Mouse (Mus musculus): Measurements from ENCODE around the gene Slco1a6.
A peak's percentile ranks its signal among the peaks of the same experiment; 100 is the strongest.
"Not testable (repeated sequence)": the region's sequence is repeated elsewhere in the genome, so short reads cannot be mapped to it uniquely, and the experiment has no call there.

Gene Slco1a6

DNA sequence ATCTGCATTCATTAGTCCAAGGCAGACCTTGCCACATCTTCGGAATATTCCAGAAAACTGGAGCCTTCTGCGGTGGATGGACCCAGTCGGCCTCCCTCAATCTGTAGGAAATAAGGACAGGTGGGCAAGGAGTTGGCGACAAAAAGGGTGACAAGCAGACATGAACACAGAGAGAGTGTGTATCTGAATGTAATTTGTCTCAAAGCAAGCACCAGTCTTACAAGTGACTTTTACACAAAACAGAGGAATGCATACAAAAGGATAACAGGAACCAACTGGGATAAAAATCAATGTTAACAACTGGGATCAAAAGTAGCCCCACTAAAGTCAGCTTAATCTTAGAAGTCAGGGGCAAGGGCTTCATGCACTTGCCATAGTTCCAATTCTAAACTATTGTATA, at the start of gene Slco1a6:
Gene Slco1a6, minus strand, starts transcription at position 101 of the 400 bp plus-strand sequence.
- no peak for DNase-seq

DNA sequence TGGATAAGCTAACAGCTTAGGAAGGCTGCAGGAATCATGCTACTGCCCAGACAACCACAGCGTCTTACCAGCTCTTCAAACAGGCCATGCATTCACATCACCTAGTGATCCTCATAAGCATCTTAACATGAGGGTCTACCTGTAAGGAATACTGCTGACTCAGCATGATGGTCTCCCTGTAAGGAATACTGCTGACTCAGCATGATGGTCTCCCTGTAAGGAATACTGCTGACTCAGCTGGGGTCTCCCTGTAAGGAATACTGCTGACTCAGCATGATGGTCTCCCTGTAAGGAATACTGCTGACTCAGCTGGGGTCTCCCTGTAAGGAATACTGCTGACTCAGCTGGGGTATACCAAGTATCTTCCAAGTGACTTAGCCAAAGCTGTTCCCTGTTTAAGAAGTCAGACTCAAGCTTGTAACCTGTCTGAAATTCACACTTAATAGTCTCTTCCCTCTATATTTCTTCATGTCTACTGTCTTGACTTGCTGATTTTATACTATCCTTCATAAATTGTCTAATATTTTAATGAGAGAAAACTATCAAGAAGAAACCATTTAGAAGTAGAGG, 42.5 kb upstream of the Slco1a6 start:
- not testable (repeated sequence) for DNase-seq

- DNase-seq: no peak
These were observed 36.7 kb upstream of the Slco1a6 start for GRCm38 (mm10) chr6:142245065-142245464.

DNA sequence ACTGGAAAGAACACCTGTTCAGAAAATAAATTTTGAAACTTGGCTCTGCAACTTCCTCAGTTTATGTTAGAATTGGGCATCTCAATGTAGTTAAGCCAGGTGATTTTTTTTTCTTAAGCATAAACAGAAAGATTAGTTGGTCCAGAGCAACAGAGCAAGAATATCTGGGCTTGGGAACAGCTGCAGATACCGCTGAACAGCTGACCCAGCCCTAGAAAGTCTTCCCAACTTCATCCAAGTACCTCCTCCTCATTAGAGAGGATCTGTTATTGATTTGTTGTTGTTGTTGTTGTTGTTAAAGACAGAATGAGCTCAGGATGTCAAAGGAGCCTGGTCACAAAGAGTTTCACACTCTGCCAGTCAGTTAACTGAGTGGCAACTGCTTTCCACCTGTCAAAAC, 31.1 kb upstream of the Slco1a6 start:
- no peak for DNase-seq

GRCm38 (mm10) chr6:142220138-142220537, 11.8 kb upstream of the Slco1a6 start:
- DNase-seq: no peak

DNA sequence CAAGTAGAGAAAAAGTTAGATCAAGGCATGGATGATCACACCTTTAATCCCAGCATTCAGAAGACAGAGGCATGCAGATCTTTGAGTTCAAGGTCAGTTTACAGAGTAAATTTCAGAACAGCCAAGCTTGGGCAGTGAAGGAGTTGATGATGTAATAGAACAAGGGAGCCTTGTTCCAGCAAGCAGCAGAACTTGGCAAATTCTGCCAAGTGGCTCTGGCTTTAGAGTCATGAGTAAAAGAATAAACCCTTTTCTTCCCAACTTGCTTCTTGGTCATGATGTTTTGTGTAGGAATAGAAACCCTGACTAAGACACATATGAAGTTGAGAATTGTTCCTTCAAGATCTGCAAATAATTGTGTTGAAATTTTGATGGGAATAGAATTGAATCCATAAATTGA, 3.5 kb upstream of the Slco1a6 start:
- DNase-seq: no peak

GRCm38 (mm10) chr6:142209749-142210148, 1.4 kb upstream of the Slco1a6 start:
- no peak for DNase-seq

- DNase-seq: no peak
These were observed 7.8 kb downstream of the Slco1a6 start for GRCm38 (mm10) chr6:142200524-142200923.

GRCm38 (mm10) chr6:142194245-142194644, 14.1 kb downstream of the Slco1a6 start:
- no peak for DNase-seq

DNA sequence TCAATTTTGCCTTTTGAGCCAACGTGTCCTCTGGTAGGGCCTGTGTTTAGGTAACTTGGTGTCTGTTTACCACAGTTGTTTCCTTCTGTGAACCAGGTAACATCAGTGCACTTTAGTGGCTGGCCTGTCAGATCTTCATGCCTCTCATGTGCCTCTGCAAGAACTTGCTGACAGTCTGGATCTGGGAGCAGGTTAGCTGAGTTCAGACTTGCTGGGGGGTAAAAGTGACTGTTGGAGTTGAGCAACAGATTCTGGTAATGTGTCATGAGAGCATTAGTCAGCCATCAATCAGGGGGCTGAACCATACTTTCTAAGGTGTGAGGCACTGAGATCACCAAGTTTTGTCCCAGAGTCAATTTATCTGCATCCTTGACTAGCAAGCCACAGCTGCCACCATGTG, 16.4 kb downstream of the Slco1a6 start:
- DNase-seq: no peak

- DNase-seq: no peak
These were observed 20.9 kb downstream of the Slco1a6 start for GRCm38 (mm10) chr6:142187426-142187825.

DNA sequence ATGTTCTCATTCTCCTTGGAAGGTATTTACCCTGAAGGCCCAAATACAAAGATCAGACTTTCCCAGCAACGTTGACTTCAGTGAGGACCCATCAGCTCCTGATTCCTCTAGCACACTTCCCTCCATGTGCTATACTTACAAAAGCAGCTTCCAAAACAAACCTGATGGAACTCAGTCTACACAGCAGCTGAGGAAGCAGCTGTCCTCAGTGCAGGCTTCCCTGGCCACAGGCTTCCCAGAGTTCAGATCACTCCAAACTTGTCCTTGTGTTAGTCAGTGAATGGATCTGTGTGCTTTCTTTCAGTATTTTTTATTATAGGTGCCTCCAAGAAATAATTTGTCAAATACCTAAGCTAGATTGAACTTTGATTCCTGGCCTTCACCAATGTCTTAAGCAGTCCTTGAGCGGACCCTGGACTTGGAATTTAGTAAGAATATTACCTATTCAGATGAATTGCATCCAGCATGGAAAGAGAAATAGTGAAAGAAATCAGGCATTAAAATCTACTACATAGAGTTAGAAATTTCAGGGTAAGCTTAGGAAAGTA, 22.4 kb downstream of the Slco1a6 start:
- no peak for DNase-seq

DNA sequence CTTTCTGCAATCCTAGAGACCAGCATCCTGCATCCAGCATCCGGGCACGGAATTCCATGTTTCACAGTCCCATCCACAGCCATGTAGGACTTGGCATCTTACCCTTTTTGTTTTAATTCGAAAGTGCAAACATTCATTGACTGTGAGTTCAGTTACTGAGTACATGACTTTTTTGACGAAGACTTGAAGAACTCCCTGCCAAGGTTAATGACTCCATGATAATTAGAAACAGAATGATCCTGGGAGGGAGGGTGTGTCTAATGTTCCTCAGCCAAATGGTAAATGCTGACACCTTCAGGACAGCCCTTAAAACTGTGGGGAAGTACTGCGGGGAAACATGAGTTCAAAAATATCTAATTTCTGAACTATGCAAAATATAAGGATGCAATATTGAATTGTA, 44.9 kb downstream of the Slco1a6 start:
- no peak for DNase-seq

- no peak for DNase-seq
These were observed 47.1 kb downstream of the Slco1a6 start for GRCm38 (mm10) chr6:142161171-142161570.

DNA sequence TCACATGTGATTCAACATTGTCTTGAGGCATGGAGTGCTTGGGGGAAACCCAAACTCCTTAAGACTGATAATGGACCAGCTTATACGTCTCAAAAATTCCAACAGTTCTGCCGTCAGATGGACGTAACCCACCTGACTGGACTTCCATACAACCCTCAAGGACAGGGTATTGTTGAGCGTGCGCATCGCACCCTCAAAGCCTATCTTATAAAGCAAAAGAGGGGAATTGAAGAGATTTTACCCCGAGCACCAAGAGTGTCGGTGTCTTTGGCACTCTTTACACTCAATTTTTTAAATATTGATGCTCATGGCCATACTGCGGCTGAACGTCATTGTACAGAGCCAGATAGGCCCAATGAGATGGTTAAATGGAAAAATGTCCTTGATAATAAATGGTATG, 54.2 kb downstream of the Slco1a6 start:
- peak; percentile 1 to 4 for DNase-seq

DNA sequence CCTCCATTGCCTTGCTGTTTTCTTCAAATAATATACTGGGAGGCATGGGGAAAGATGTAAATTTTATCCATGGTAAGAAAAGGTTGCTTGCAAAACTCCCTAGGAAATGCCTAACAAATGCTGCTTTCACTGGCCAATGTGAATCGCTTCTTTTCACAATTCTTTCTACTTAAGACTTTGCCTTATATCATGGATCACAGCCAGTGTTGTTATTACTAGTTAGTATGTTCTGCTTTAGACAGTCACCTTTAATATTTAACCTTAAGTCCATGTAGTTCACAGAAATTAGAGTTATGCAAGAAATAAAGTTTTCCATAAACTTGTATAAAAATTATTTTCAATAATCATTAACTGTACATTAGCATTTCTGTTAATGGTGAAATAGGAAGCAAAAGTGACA, 60.0 kb downstream of the Slco1a6 start:
- DNase-seq: no peak

DNA sequence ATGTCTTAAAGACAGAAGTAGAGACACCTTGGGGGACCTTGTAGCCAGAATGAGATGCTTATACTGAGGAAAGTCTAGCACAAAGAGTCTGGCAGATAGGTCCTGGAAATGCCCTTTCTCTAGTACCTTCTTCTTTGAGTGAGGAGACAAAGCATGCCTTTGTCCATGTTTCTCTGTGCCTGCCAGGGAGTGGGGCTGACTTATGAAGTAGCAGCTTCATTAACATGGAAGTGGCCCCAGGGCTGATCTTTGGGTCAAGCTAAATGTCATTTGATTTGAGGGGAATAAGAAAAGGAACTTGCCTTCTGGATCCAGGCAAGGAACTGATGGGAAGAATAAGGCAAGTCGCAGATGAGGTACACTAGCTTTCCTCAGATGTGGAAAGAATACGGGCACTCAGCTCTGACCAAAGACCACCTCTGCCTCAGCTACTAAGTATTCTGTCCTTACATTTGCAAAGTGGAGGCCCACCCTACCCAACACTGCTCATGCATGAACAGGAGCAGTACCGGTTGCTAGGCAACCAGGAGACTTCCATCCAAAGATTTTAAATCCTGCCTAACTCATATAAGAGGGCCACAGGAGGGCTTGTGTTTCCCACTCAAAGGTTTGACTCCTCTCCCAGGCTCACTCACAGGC, 96.5 kb downstream of the Slco1a6 start:
- no peak for DNase-seq

DNA sequence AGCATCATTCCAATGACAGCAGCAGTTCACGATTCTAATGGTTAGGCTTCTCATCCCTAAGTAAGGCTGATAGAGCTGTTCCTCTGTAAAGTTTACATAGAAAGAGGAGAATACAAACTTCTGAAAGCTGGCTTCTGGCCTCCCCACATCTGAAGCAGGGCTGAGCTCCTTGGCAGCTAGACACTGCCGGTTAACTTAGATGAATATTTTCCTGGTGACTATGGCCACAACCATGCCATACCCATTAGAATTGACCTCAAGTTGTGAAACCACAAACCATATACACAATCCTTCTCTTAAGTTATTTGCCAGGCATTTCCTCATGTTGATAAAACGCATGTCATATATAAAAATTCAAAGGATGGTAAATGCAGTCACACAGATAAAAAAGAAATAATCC, 117.2 kb downstream of the Slco1a6 start:
- DNase-seq: no peak

DNA sequence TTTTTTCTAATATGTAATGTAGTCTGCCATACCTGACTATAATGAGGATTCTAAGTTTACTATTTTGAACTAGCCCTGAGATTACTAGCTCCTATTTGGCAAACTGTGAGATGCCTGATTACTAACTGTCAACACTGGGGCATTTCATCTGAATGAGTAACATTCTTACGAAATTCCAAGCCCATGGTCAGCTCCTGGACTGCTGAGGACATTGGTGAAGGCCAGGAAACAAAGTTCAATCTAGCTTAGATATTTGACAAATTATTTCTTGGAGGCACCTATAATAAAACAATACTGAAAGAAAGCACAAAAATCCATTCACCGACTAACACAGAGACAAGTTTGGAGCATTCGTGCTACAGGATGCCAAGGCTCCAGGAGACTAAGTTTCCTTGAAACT, 150.0 kb downstream of the Slco1a6 start:
- not testable (repeated sequence) for DNase-seq

DNA sequence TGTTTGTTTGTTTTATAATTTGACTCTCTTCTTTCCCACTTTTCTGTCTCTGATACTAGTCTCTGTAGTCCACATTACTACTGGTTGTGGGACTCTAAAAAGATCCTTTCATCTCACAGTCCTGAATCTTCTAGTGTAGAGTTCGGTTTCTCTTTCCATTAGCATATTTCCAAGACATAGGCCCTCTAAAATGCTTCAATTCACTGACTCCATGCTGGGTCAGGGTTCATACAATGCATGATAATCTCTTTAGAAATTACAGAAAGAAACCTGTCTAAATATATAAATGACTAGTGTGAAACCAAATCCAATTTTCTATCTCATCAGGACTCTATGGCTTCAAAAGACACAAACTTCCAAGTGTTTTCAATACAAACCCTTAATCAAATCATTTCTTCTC, 160.6 kb downstream of the Slco1a6 start:
- no peak for DNase-seq

DNA sequence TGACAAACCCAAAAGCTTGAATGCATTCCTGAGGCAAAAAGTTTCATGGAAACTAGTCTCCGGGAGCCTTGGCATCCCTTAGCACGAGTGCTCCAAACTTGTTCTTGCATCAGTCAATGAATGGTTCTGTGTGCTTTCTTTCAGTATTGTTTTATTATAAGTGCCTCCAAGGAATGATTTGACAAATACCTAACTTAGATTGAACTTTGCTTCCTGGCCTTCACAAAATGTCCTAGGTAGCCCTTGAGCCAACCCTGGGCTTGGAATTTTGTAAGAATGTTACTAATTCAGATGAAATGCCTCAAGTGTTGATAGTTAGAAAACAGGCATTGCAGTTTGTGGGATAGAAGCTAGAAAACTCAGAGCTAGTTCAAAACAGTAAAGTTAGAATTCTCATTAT, 162.6 kb downstream of the Slco1a6 start:
- DNase-seq: no peak

DNA sequence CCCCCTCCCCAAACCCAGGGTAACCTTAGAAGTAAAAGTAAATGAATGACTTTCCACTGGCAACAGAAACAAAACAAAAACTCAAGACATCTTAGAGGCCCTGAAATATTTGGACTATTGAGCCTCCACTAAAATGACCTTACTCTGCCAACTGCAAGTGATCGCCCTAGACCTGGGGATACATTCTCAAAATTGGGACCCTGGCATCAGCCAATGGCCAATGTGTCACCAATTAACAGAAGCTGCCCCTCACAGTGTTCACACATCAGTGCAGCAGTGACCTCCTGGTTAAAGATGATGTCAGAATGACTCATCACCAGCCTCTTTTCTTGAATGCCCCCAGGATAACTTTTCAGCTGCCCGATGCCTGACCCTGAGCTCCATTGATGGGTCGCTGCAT, 166.4 kb downstream of the Slco1a6 start:
- no peak for DNase-seq

- DNase-seq: peak in 1 of 2 experiments; percentile 11
These were observed 167.8 kb downstream of the Slco1a6 start for GRCm38 (mm10) chr6:142040306-142041175.

DNA sequence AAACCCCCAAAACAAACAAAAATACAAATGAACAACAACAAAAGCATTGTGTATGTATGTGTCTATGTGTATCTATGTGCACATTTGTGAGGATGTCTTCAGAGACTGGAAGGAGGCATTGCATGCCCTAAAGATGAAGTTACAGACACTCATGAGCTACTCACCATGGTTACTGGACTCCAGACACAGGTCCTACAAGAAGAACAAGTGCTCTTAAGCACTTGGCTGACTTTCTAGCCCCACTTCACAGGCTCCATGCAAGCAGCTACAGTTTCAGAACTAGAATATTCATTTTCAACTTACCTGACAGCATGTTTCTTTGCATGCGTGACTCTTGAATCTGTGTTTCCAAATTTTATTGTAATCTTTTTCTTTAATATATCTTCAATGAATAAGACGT, 172.6 kb downstream of the Slco1a6 start:
- peak in 1 of 2 experiments; percentile 23 for DNase-seq
